Mouse (Mus musculus) liver, adult 2 months (tissue): ENCODE data around the gene Mospd3.

Experiments
- CTCF ChIP-seq: fragments of 200-500 bp; IDR thresholded peaks from 2 replicates; pipeline ENCODE4 v1.5.1; 2011; ENCODE audit warnings: low read depth, low read length, control low read depth
- POLR2A ChIP-seq: fragments of 200-500 bp; IDR thresholded peaks from 2 replicates; pipeline ENCODE4 v1.6.1; 2011; ENCODE audit warnings: low read length, control low read depth; ENCODE audit not compliant: insufficient read depth; ENCODE audit errors: extremely low read depth

DNA sequence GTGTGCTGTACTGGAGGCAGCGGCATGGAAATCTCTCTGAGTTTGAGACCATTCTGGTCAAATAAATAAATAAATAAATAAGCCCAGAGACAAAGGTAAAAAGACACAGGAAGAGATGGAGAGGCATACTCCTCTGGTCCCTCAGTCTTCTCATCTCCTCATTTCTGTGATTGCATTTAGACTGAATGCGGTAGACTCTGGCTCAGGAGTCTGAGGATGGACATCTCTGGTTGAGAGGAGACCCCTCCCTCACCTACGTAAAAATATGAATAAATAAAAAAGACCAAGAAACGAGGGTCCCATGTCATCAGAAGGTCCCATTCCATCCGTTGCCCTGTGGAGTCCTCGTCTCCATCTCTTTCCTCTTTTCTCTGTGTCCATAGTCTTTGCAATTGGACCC lies 47.9 kb downstream of the Mospd3 start:
- TF ChIP-seq CTCF (no peak), POLR2A (no peak)
